Mouse (Mus musculus) G1E (cell line): Measurements from ENCODE around the gene Tmem63b. TPM values are rescaled to one million over a fixed set of nuclear protein-coding genes. Genes with fewer than 3 reads are reported as not detected.
A peak's percentile ranks its signal among the peaks of the same experiment; 100 is the strongest.

Experiments used
- ATAC-seq: 2 replicates; pipeline ENCODE4 v1.8.0; 2016; ENCODE audit warnings: mild to moderate bottlenecking; ENCODE audit not compliant: insufficient number of reproducible peaks, poor library complexity, low FRiP score, severe bottlenecking; ENCODE audit errors: extremely low read depth
- DNase-seq: peaks from one replicate; pipeline ENCODE4 v3.0.0; 2012; ENCODE audit warnings: low spot score
- H3K27me3 ChIP-seq: 2 replicates; pipeline ENCODE4 v1.6.1; 2012; ENCODE audit warnings: mild to moderate bottlenecking, low read length, inconsistent platforms; ENCODE audit not compliant: insufficient read depth
- H3K36me3 ChIP-seq: replicated peaks from 2 replicates; pipeline ENCODE3; 2012; ENCODE audit warnings: mild to moderate bottlenecking, inconsistent platforms
- H3K4me1 ChIP-seq: 2 replicates; pipeline ENCODE4 v1.6.1; 2012; ENCODE audit warnings: low read depth, low read length, inconsistent platforms, mixed read lengths; ENCODE audit not compliant: insufficient read depth
- H3K4me3 ChIP-seq: 2 replicates; pipeline ENCODE4 v1.5.1; 2012; ENCODE audit warnings: low read depth, mild to moderate bottlenecking, inconsistent platforms, low read length, moderate library complexity, mixed read lengths
- H3K9me3 ChIP-seq: replicated peaks from 2 replicates; pipeline ENCODE4 v1.6.1; 2012; ENCODE audit warnings: inconsistent platforms
- CTCF ChIP-seq: IDR thresholded peaks from 2 replicates; pipeline ENCODE4 v1.5.1; 2012; ENCODE audit warnings: low read depth, low read length, inconsistent platforms, mixed read lengths
- GATA1 ChIP-seq: IDR thresholded peaks from 2 replicates; pipeline ENCODE4 v1.6.1; 2012; ENCODE audit warnings: borderline replicate concordance, low read length, inconsistent platforms, mixed read lengths
- GATA2 ChIP-seq: IDR thresholded peaks from 2 replicates; pipeline ENCODE4 v1.6.1; 2012; ENCODE audit warnings: low read depth, low read length, inconsistent platforms, borderline replicate concordance
- POLR2AphosphoS5 ChIP-seq: IDR thresholded peaks from 2 replicates; pipeline ENCODE4 v1.6.1; 2012; ENCODE audit warnings: low read depth, low read length, inconsistent platforms; ENCODE audit not compliant: insufficient replicate concordance
- TAL1 ChIP-seq: conservative IDR thresholded peaks from 2 replicates; pipeline ENCODE4 v1.6.1; 2012; ENCODE audit warnings: low read depth, low read length, inconsistent platforms, mixed read lengths
- polyA plus RNA-seq: library from polyadenylated mRNA; stranded (reverse); fragments of >175 nt; gene quantifications from 2 replicates; pipeline ENCODE4 v1.2.3, GENCODE M21; 2012
- total RNA-seq, 2 experiments: library from RNA; stranded (forward) in 1 of 2; stranded (reverse) in 1 of 2; fragments of 200-1000 nt in 1 of 2; fragments of >200 nt in 1 of 2; fragmentation: Nextera tagmentation in 1 of 2; gene quantifications; 2 replicates each; pipeline ENCODE4 v1.2.3; 2014 to 2017

Gene Tmem63b
- total and polyA plus RNA-seq, 3 experiments = 9.9 to 25.0 (median 21.6) TPM

DNA sequence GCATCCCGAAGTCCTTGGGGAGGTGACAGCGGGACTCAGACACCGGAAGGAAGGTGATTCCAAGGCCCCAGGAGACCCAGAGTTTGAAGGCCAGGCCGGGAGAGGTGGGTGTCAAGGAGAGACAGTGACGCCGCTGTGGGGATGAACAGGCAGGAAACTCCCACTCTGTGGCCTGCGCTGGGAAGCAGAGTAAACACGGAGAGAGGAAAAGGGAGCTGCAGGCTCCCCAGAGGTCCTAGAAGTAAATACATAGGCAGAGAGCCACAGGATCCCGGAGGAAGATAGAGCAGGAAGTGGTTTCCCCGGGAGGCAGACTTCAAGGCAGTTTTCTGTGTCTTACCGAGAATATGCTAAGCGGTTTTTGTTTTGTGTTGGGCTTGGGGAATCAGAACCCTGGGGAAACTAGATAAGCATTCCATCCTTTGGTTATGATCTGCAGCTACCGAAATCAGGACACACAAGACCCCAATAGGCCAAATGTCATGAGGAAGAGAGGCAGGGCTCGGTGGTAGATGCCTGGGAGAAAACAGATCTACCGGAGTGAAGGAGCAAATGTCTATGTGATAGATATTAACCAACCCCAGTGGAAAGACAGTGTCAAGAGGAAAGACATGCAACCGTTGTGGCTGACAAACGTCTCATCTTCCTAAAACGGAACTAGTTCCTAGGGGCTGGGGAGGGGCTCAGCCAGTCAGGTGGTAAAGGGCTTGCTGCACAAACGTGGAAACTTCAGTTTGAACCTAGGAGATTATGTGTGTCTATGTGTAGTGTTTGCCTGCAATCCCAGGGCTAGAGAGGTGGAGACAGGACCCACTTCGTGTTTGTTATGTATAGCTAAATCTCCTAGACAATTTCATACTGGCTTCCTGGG is 67.1 kb downstream of the Tmem63b start:
- no peak for DNase-seq
- TF ChIP-seq POLR2AphosphoS5 = no peak
- TF ChIP-seq GATA1 = no peak
- no peak for TF ChIP-seq TAL1
- peaks cover 8% of the 10 kb centered on the region for H3K36me3 ChIP-seq
- peak overlapping the region; percentile 71 for H3K4me3 ChIP-seq
- H3K4me1 ChIP-seq = peaks cover 35% of the 10 kb centered on the region
- H3K27me3 ChIP-seq = no peaks in the 10 kb centered on the region
- no peaks in the 10 kb centered on the region for H3K9me3 ChIP-seq
- peak; percentile 46 for ATAC-seq

DNA sequence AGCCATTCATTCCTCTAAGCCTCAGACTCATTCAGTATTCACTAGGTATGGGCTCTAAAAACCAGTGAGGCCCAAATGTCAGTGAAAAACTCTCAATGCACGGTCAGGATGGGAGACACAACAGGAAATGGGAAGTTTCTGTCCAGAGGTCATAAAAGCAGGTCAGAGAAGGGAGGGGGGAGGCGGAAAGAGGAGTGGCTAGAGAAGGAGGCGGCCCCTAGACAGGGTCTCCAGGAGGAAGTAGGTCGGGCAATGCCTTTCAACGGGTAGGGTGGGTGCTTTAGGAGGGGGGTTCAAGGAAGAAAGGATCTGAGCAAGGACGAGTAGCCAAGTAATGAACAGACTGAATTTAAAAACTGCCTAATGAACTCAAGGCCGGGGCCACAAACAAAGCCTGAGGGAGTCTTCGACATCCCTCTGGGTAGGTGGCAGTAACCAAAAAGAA is 67.7 kb downstream of the Tmem63b start:
- peak overlapping the region; percentile 71 for H3K4me3 ChIP-seq
- DNase-seq = peak; percentile 73
- ATAC-seq = peak; percentile 86
- no peaks in the 10 kb centered on the region for H3K27me3 ChIP-seq
- no peak for TF ChIP-seq POLR2AphosphoS5
- no peak for TF ChIP-seq TAL1
- TF ChIP-seq GATA2 = no peak
- no peak for TF ChIP-seq CTCF
- no peak for TF ChIP-seq GATA1
- no peaks in the 10 kb centered on the region for H3K9me3 ChIP-seq
- H3K36me3 ChIP-seq = peaks cover 8% of the 10 kb centered on the region
- H3K4me1 ChIP-seq = peaks cover 35% of the 10 kb centered on the region

DNA sequence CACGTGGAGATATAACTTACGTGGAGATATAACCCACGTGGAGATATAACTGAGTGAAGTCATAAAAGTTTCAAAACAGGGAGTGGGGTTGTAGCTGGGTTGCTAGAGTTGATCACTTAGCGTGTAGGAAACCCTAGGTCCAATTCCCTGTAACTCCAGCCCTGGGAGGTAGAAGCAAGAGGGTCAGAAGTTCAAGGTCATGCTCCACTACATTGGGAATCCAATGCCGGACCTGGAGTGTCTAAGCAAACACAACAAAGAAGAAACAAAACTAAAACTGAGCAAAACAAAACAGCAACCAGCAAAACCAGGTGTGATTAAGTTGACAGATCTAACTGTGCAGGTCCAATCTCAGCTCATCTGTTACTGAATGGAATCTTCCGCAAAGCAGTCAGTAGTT is 69.0 kb downstream of the Tmem63b start:
- Histone ChIP-seq H3K4me1 (peaks cover 39% of the 10 kb centered on the region), H3K4me3 (no peak overlapping the region), H3K36me3 (peaks cover 8% of the 10 kb centered on the region), H3K9me3 (no peaks in the 10 kb centered on the region), H3K27me3 (0 out of 2 replicates have a peak, but pooled peaks cover 2% of the 10 kb centered on the region)
- TF ChIP-seq POLR2AphosphoS5 (no peak), CTCF (no peak), GATA2 (no peak), TAL1 (no peak), GATA1 (no peak)
- ATAC-seq (no peak), DNase-seq (no peak)

DNA sequence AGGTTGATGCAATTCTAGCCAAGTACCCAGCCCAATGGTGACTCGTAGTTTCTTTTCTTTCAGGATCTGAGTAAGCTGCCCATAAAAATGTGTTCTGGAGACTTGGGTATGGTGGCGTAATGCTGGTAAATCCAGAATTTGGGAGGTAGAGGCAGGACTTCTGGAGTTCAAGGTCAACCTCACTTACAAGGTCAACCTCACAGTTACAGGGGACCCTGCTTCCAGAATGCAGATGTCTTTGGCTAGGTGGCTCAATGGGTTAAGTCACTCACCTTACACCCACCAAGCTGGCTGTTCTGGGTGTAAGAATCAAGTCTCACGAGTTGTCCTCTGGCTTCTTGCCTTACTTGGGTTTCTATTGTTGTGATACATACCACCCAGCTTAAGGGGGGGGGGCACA is 70.0 kb downstream of the Tmem63b start:
- DNase-seq (no peak), ATAC-seq (no peak)
- Histone ChIP-seq H3K4me1 (peaks cover 40% of the 10 kb centered on the region), H3K4me3 (no peak overlapping the region), H3K36me3 (peaks cover 4% of the 10 kb centered on the region), H3K9me3 (no peaks in the 10 kb centered on the region), H3K27me3 (0 out of 2 replicates have a peak, but pooled peaks cover 2% of the 10 kb centered on the region)
- TF ChIP-seq GATA2 (no peak), GATA1 (no peak), TAL1 (no peak), CTCF (no peak), POLR2AphosphoS5 (no peak)

DNA sequence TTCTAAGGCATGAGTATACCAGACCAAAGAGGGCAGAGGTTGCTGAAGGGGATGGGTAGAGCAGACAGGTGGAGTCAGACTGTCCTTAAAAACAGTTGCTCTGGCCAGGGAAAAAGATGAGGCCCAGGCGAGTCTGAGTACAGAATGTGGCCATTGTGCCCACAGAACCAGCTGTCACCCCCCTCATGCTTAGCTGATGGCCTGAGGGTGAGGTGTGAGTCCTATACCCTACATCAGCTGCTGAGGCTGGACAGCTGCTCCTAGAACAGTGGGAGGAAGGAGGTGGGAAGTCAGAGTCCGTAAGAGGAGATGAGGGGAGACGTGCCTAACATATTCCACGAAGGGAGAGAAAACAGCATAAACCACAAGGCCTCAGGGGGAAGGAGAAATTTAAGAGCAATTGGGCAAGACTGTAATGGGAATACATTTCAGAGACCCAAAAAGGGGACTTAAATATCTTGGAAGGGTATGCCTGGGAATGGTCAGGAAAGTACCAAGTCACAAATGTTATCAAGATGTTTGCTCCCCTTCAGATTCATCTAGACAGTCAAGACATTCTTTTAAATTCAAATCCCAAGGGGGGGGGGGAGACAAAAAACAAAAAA is 70.6 kb downstream of the Tmem63b start:
- DNase-seq (no peak), ATAC-seq (no peak)
- Histone ChIP-seq H3K4me3 (no peak overlapping the region), H3K4me1 (peaks cover 35% of the 10 kb centered on the region), H3K27me3 (0 out of 2 replicates have a peak, but pooled peaks cover 2% of the 10 kb centered on the region), H3K36me3 (no peaks in the 10 kb centered on the region), H3K9me3 (no peaks in the 10 kb centered on the region)
- no peak for TF ChIP-seq TAL1
- no peak for TF ChIP-seq POLR2AphosphoS5
- no peak for TF ChIP-seq CTCF

DNA sequence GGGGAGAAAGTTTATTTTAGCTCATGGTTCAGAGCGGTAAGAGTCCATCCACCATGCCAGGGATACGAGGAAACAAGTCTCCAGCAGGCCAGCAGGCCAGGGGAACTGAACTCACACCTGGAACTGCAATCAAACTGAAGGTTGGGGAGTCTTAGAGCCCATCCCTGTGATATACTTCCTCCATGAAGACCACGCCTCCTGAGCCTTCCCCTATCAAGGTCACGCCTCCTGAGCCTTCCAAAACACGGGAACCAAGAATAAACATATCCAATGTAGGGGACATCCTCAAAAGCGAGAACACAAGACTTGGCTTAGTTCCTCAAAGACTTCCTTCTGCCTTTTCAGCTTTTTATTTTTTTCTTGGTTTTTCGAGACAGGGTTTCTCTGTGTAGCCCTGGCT is 73.8 kb downstream of the Tmem63b start:
- H3K4me1 ChIP-seq = peaks cover 23% of the 10 kb centered on the region
- H3K4me3 ChIP-seq = no peak overlapping the region
- TF ChIP-seq GATA2 = no peak
- no peak for TF ChIP-seq CTCF
- no peak for TF ChIP-seq POLR2AphosphoS5
- no peak for TF ChIP-seq TAL1
- TF ChIP-seq GATA1 = no peak
- ATAC-seq = no peak
- 0 out of 2 replicates have a peak, but pooled peaks cover 2% of the 10 kb centered on the region for H3K27me3 ChIP-seq
- H3K36me3 ChIP-seq = no peaks in the 10 kb centered on the region
- DNase-seq = no peak
- H3K9me3 ChIP-seq = no peaks in the 10 kb centered on the region
